Mouse (Mus musculus) retina, adult 2 months (tissue): ENCODE data around the gene Sde2.
"Not testable (repeated sequence)": the region's sequence is repeated elsewhere in the genome, so short reads cannot be mapped to it uniquely, and the experiment has no call there.

ENCODE experiments used
- DNase-seq: peaks from one replicate; pipeline ENCODE4 v3.0.0-alpha.2; 2012; ENCODE audit warnings: low read depth, low spot score

Gene Sde2

DNA sequence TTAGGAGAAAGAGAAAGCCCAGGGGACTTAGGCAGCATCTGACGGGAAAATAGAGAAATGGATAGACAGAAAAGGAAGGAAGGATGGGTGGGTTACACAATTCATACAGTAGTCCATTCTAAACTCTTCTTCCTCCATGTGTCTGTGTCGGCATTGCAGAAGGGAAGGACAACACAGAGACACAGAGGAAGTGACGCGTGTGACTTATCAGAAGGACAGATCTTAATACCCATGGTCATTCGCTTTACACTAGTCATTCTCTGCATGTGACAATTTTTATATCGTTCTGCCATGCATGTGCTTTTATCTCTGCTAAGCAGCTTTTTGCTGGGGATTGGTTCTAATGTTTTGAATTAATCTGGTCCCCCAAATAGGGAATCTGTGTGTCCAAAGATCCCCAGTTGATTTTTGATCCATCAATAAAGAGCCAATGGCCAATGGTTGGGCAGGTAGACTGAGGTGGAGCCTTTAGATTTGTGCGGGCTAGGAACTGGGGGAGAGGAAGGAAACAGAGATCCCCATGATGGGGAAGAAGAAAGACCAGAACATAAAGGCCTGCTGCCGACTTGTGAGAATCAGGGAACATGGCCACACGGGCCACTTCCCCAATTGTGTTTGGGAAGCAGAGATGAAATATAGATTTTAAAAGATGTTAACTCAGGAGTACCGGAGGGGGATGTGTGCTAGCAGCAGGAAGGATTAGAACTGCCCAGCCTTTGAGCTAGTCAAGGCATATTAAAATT is 15.5 kb upstream of the Sde2 start:
- DNase-seq: no peak

DNA sequence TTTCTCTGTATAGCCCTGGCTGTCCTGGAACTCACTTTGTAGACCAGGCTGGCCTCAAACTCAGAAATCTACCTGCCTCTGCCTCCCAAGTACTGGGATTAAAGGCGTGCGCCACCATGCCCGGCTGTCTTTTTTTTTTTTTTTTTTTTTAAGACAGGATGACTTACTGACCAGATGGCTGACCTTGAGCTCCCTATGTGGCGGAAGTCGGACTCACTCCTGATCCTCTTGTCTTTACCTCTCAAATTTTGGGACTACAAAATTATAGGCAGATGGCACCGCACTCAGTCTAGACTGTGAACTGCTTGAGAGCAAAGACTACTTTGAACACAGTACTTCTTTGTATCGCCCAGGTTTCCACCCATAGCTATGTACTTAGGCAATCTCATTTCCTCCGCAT is 14.5 kb upstream of the Sde2 start:
- DNase-seq: not testable (repeated sequence)

GRCm38 (mm10) chr1:180837186-180837585 is 13.7 kb upstream of the Sde2 start:
- DNase-seq: no peak

DNA sequence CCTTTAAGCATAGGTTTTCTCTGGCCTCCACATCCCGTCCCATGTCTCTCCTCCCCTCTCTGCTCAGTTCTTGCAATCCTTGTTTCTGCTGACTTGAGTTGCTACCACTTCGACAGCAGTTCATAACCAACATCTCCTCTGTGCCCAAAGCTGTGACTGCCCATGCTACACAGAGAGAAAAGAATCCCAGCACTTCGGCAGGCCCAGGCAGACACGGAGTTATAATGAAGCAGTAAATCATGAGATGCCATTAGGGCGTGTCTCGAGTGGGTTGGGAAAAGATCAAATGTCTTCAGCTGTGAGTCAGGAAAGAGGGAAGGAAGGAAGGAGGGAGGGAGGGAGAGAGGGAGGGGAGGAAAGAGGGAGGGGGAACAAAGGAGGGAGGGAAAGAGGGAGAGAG is 12.9 kb upstream of the Sde2 start:
- no peak for DNase-seq

GRCm38 (mm10) chr1:180839201-180839910 is 11.6 kb upstream of the Sde2 start:
- no peak for DNase-seq

GRCm38 (mm10) chr1:180841561-180842300 is 9.2 kb upstream of the Sde2 start:
- DNase-seq: peak; percentile 77

DNA sequence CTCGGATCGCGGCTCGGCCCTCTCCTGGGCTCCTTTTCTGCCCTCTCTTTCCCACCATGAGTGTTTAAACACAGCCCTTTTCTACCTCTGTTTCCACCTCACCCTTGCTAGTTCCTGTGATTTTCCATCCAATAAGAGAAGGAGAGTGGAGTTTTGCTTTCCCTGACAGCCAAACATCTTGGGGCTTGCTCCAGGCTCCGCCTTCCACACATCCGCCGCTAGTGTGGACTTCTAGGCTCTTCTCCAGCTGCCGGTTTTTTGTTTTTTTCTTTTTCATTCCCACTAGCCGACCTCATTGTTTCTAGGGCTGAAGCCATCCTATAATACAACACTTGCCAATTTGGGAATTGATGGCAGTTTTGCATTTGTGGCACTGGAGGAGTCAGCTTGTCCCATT is 2.8 kb upstream of the Sde2 start:
- no peak for DNase-seq

GRCm38 (mm10) chr1:180848511-180849241 is 2.3 kb upstream of the Sde2 start:
- DNase-seq: no peak

DNA sequence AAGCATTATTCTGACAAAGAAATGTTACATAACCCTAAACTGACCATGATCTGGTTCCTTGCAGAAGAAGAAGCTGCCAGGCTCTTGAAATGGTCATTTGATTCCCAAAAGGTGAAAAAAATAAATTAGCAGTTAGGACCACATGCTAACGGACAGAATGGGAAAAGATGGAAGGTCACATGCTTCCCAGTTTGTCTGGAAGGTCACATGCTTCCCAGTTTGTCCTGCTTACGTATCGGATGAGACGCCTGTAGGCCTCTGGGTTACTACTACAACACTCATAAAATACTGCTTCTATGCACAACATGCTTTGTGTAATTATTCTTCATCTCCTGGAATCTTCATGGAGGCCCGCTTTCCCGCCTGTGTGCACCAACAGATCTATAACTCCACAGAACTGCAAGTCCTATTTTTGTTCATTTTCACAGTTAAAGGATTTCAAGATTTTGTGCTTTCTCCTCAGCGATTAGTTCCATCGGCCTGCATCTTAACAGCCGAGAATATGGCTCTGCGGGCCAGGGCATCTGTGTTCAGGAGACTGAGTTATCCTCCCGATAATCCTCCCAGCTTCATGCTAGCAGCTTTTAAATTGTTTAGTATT is 1.1 kb upstream of the Sde2 start:
- DNase-seq: peak; percentile 37

GRCm38 (mm10) chr1:180858763-180859162 is 7.8 kb downstream of the Sde2 start:
- DNase-seq: no peak

DNA sequence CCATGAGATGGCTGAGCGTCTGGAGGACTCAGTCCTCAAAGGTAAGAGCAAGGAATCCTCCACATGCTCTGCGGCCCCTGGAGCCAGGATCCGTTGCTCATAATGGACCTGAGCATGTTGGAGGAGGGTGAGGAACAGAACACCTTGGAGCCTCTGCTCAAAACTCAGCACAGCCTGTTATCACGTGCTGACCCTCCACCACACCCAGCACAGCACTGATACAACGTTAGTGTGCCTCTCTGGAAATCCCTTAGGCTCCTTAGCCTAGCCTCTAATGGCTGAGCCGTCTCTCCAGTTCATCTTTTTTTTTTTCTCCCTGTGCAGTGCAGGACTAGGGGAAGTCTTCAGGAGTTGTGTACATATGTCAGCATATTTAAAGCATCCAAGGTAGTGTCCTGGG is 9.1 kb downstream of the Sde2 start:
- DNase-seq: no peak

DNA sequence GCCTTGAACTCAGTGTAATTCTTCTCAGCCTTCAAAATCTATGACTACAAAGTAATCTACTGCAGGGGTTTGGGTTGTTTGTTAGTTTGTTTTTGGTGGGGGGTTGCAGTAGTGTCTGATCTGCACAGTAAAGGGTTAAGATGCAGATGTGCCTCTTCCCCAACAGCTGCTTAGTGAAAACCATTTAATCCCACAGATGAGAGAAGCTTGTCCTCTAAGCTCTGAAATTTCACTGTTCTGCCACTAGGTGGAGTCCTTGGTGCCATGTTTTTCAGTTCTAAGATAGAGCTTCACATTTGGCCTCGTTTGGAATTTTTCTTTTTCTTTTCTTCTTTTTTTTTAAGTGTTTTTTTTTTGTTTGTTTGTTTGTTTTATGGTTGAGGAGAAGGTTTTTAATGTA is 12.7 kb downstream of the Sde2 start:
- DNase-seq: no peak

GRCm38 (mm10) chr1:180866001-180866400 is 15.1 kb downstream of the Sde2 start:
- no peak for DNase-seq

GRCm38 (mm10) chr1:180870122-180870650 is 19.3 kb downstream of the Sde2 start:
- DNase-seq: no peak

GRCm38 (mm10) chr1:180873861-180874484 is 23.0 kb downstream of the Sde2 start:
- no peak for DNase-seq

- no peak for DNase-seq
These were observed 23.7 kb downstream of the Sde2 start for GRCm38 (mm10) chr1:180874615-180875014.

DNA sequence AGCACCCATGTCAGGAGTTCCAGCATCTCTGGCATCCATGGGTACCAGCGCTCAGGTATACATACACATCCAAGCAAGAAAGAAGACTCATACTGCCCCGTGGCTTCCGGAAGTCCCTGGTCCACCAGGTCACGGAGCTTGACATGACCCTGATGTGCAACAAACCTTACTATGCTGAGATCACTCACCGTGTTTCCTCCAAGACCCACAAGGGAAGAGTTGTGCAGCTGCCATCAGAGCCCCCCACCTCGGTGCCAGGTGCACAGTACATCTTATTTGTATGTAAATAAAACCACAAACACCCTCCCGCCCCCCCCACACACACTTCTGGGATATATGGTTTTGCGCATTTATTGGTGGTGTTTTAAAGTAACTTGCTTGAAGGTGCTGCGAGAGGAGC is 24.2 kb downstream of the Sde2 start:
- no peak for DNase-seq

GRCm38 (mm10) chr1:180877466-180877865 is 26.5 kb downstream of the Sde2 start:
- DNase-seq: no peak

DNA sequence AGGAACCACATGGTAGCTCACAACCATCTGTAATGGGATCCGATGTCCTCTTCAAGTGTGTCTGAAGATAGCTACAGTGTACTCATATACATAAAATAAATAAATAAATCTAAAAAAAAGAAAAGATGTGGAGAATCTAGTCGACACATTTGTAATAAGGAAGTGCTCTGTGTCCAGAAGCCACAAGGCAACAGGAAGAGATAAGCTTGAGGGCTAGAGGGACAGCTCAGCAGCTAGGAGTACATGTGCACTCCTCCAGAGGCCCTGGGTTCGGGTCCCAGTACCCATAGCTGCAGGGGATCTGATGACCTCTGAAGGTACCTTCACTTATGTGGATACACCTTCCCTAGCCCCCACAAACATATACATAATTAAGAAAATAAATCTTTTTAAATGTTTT is 30.8 kb downstream of the Sde2 start:
- no peak for DNase-seq

DNA sequence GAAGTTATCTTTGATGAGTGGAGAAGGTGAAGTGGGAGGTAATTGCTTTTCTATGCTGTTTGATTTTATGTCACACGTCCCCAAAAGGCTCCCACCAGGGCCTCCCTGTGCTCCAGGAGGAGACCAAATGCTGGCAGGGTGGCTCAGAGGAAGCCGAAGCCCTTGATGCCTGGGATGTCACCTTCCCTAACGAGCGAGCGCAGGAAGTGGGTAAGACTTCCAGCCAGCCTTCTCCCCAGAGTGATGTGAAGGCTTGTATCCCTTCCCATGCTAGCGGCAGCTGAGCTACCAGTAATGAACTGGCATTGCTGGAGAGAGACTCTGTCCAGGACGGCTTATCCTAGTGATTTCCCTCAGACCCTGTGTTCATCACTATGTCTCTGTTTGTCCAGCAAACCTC is 32.8 kb downstream of the Sde2 start:
- no peak for DNase-seq

DNA sequence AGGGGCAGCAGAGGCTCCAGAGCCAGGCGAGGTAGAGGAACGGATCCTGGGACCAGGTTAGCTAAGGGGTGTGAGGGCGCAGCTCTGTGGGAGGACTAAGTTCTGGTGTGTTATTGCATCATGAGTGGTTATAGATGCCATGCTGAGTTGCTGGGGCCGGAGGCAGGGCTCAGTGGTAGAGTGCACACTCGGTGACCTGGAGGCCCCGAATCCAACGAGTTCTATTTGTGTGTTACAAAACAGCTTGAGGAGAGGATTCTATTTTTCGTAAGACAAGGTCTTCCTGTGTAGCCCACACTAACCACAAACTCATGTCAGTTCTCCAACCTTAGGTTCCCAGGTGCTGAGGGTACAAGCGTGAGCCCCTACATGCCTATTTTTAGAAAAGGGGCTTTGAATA is 33.6 kb downstream of the Sde2 start:
- DNase-seq: no peak
